Mouse (Mus musculus): ENCODE measurements at regions not wholly inside any gene's neighbourhood (a gene's known extent, or its start where the extent isn't known, plus 50 kb on each side); places are given as distances from the start of the nearest gene placed in this dataset.

GRCm38 (mm10) chr3:143986200-143986506 lies 218.9 kb downstream of the Lmo4 start:
- WGBS = 66% methylated on average over 5 of the region's 5 CpGs
- H3K4me1 ChIP-seq (ENCODE audit: control insufficient read depth, insufficient read depth, low read length) = no peaks in the 10 kb centered on the region
- H3K9me3 ChIP-seq (ENCODE audit: control insufficient read depth, low read length) = no peaks in the 10 kb centered on the region
- ATAC-seq (ENCODE audit: low FRiP score, low TSS enrichment) (no peak), DNase-seq (no peak)
- H3K4me2 ChIP-seq (ENCODE audit: low read length) = no peak overlapping the region
- H3K36me3 ChIP-seq (ENCODE audit: control insufficient read depth, insufficient read depth, low read length) = no peaks in the 10 kb centered on the region
- H3K27me3 ChIP-seq (ENCODE audit: control insufficient read depth, insufficient read depth, low read length) = no peaks in the 10 kb centered on the region
- H3K4me3 ChIP-seq (replicated peaks; ENCODE audit: low read depth, low read length) = no peak overlapping the region
- no peak overlapping the region for H3K27ac ChIP-seq (replicated peaks; ENCODE audit: low read depth, low read length)
- no peak overlapping the region for H3K9ac ChIP-seq (replicated peaks; ENCODE audit: low read length)

- Histone ChIP-seq H3K4me1 (ENCODE audit: control insufficient read depth, insufficient read depth, low read length) (no peaks in the 10 kb centered on the region), H3K4me2 (ENCODE audit: low read length) (no peak overlapping the region), H3K36me3 (ENCODE audit: control insufficient read depth, insufficient read depth, low read length) (no peaks in the 10 kb centered on the region), H3K9me3 (ENCODE audit: control insufficient read depth, low read length) (no peaks in the 10 kb centered on the region), H3K27me3 (ENCODE audit: control insufficient read depth, insufficient read depth, low read length) (no peaks in the 10 kb centered on the region), H3K9ac (replicated peaks; ENCODE audit: low read length) (no peak overlapping the region), H3K27ac (replicated peaks; ENCODE audit: low read depth, low read length) (no peak overlapping the region), H3K4me3 (replicated peaks; ENCODE audit: low read depth, low read length) (no peak overlapping the region)
- ATAC-seq (ENCODE audit: low FRiP score, low TSS enrichment) = no peak
- no peak for DNase-seq
- WGBS = 77% methylated on average over 6 of the region's 6 CpGs
Measured at GRCm38 (mm10) chr3:143985349-143986199, 219.4 kb downstream of the Lmo4 start.

- ATAC-seq (ENCODE audit: low FRiP score, low TSS enrichment) = no peak
- 91% methylated on average over 2 of the region's 2 CpGs for WGBS
- H3K27ac ChIP-seq (replicated peaks; ENCODE audit: low read depth, low read length) = no peak overlapping the region
Measured at GRCm38 (mm10) chr3:143978703-143979102, 226.3 kb downstream of the Lmo4 start.

GRCm38 (mm10) chr3:143977886-143978447 lies 227.1 kb downstream of the Lmo4 start:
- H3K27ac ChIP-seq (replicated peaks; ENCODE audit: low read depth, low read length) = no peak overlapping the region
- no peaks in the 10 kb centered on the region for H3K36me3 ChIP-seq (ENCODE audit: control insufficient read depth, insufficient read depth, low read length)
- WGBS = 89% methylated on average over 7 of the region's 7 CpGs
- no peaks in the 10 kb centered on the region for H3K4me1 ChIP-seq (ENCODE audit: control insufficient read depth, insufficient read depth, low read length)
- H3K4me3 ChIP-seq (replicated peaks; ENCODE audit: low read depth, low read length) = no peak overlapping the region
- H3K27me3 ChIP-seq (ENCODE audit: control insufficient read depth, insufficient read depth, low read length) = no peaks in the 10 kb centered on the region
- DNase-seq (no peak), ATAC-seq (ENCODE audit: low FRiP score, low TSS enrichment) (no peak)
- no peaks in the 10 kb centered on the region for H3K9me3 ChIP-seq (ENCODE audit: control insufficient read depth, low read length)
- H3K4me2 ChIP-seq (ENCODE audit: low read length) = no peak overlapping the region
- H3K9ac ChIP-seq (replicated peaks; ENCODE audit: low read length) = no peak overlapping the region

More at GRCm38 (mm10) chr3:143978703-143979102, 226.3 kb downstream of the Lmo4 start:
- no peak for DNase-seq
- Histone ChIP-seq H3K4me1 (ENCODE audit: control insufficient read depth, insufficient read depth, low read length) (no peaks in the 10 kb centered on the region), H3K4me2 (ENCODE audit: low read length) (no peak overlapping the region), H3K4me3 (replicated peaks; ENCODE audit: low read depth, low read length) (no peak overlapping the region), H3K9me3 (ENCODE audit: control insufficient read depth, low read length) (no peaks in the 10 kb centered on the region), H3K36me3 (ENCODE audit: control insufficient read depth, insufficient read depth, low read length) (no peaks in the 10 kb centered on the region), H3K27me3 (ENCODE audit: control insufficient read depth, insufficient read depth, low read length) (no peaks in the 10 kb centered on the region), H3K9ac (replicated peaks; ENCODE audit: low read length) (no peak overlapping the region)

GRCm38 (mm10) chr3:143973582-143973981 lies 231.4 kb downstream of the Lmo4 start:
- H3K4me1 ChIP-seq (ENCODE audit: control insufficient read depth, insufficient read depth, low read length) = no peaks in the 10 kb centered on the region
- H3K36me3 ChIP-seq (ENCODE audit: control insufficient read depth, insufficient read depth, low read length) = no peaks in the 10 kb centered on the region
- no peak overlapping the region for H3K4me3 ChIP-seq (replicated peaks; ENCODE audit: low read depth, low read length)
- WGBS = 81% methylated on average over 9 of the region's 9 CpGs
- no peak overlapping the region for H3K4me2 ChIP-seq (ENCODE audit: low read length)
- no peak overlapping the region for H3K9ac ChIP-seq (replicated peaks; ENCODE audit: low read length)
- no peaks in the 10 kb centered on the region for H3K9me3 ChIP-seq (ENCODE audit: control insufficient read depth, low read length)
- no peak for ATAC-seq (ENCODE audit: low FRiP score, low TSS enrichment)
- H3K27ac ChIP-seq (replicated peaks; ENCODE audit: low read depth, low read length) = no peak overlapping the region
- no peaks in the 10 kb centered on the region for H3K27me3 ChIP-seq (ENCODE audit: control insufficient read depth, insufficient read depth, low read length)
- DNase-seq = no peak

- ATAC-seq (ENCODE audit: low FRiP score, low TSS enrichment) = no peak
- Histone ChIP-seq H3K9ac (replicated peaks; ENCODE audit: low read length) (no peak overlapping the region), H3K4me1 (ENCODE audit: control insufficient read depth, insufficient read depth, low read length) (no peaks in the 10 kb centered on the region), H3K9me3 (ENCODE audit: control insufficient read depth, low read length) (no peaks in the 10 kb centered on the region), H3K27ac (replicated peaks; ENCODE audit: low read depth, low read length) (no peak overlapping the region), H3K4me2 (ENCODE audit: low read length) (no peak overlapping the region), H3K4me3 (replicated peaks; ENCODE audit: low read depth, low read length) (no peak overlapping the region), H3K27me3 (ENCODE audit: control insufficient read depth, insufficient read depth, low read length) (no peaks in the 10 kb centered on the region), H3K36me3 (ENCODE audit: control insufficient read depth, insufficient read depth, low read length) (no peaks in the 10 kb centered on the region)
- DNase-seq = no peak
Measured at GRCm38 (mm10) chr3:143972351-143972750, 232.7 kb downstream of the Lmo4 start.

- 89% methylated on average over 11 of the region's 11 CpGs for WGBS
- Histone ChIP-seq H3K9ac (replicated peaks; ENCODE audit: low read length) (no peak overlapping the region), H3K36me3 (ENCODE audit: control insufficient read depth, insufficient read depth, low read length) (no peaks in the 10 kb centered on the region), H3K27ac (replicated peaks; ENCODE audit: low read depth, low read length) (no peak overlapping the region), H3K27me3 (ENCODE audit: control insufficient read depth, insufficient read depth, low read length) (no peaks in the 10 kb centered on the region), H3K4me3 (replicated peaks; ENCODE audit: low read depth, low read length) (no peak overlapping the region), H3K4me2 (ENCODE audit: low read length) (no peak overlapping the region), H3K9me3 (ENCODE audit: control insufficient read depth, low read length) (no peaks in the 10 kb centered on the region), H3K4me1 (ENCODE audit: control insufficient read depth, insufficient read depth, low read length) (no peaks in the 10 kb centered on the region)
- DNase-seq = no peak
- ATAC-seq (ENCODE audit: low FRiP score, low TSS enrichment) = no peak
Measured at GRCm38 (mm10) chr3:143970771-143971170, 234.2 kb downstream of the Lmo4 start.

GRCm38 (mm10) chr3:143955508-143955907 lies 249.5 kb downstream of the Lmo4 start:
- H3K4me3 ChIP-seq (replicated peaks; ENCODE audit: low read depth, low read length) = no peak overlapping the region
- H3K4me1 ChIP-seq (ENCODE audit: control insufficient read depth, insufficient read depth, low read length) = no peaks in the 10 kb centered on the region
- no peaks in the 10 kb centered on the region for H3K27me3 ChIP-seq (ENCODE audit: control insufficient read depth, insufficient read depth, low read length)
- no peaks in the 10 kb centered on the region for H3K36me3 ChIP-seq (ENCODE audit: control insufficient read depth, insufficient read depth, low read length)
- no peaks in the 10 kb centered on the region for H3K9me3 ChIP-seq (ENCODE audit: control insufficient read depth, low read length)
- DNase-seq (no peak), ATAC-seq (ENCODE audit: low FRiP score, low TSS enrichment) (no peak)
- H3K27ac ChIP-seq (replicated peaks; ENCODE audit: low read depth, low read length) = no peak overlapping the region
- no peak overlapping the region for H3K9ac ChIP-seq (replicated peaks; ENCODE audit: low read length)
- WGBS = 96% methylated on average over 7 of the region's 7 CpGs
- H3K4me2 ChIP-seq (ENCODE audit: low read length) = no peak overlapping the region

GRCm38 (mm10) chr3:143954822-143955221 lies 250.2 kb downstream of the Lmo4 start:
- Histone ChIP-seq H3K36me3 (ENCODE audit: control insufficient read depth, insufficient read depth, low read length) (no peaks in the 10 kb centered on the region), H3K27me3 (ENCODE audit: control insufficient read depth, insufficient read depth, low read length) (no peaks in the 10 kb centered on the region), H3K4me2 (ENCODE audit: low read length) (no peak overlapping the region), H3K9ac (replicated peaks; ENCODE audit: low read length) (no peak overlapping the region), H3K4me1 (ENCODE audit: control insufficient read depth, insufficient read depth, low read length) (no peaks in the 10 kb centered on the region), H3K4me3 (replicated peaks; ENCODE audit: low read depth, low read length) (no peak overlapping the region), H3K27ac (replicated peaks; ENCODE audit: low read depth, low read length) (no peak overlapping the region), H3K9me3 (ENCODE audit: control insufficient read depth, low read length) (no peaks in the 10 kb centered on the region)
- 88% methylated on average over 7 of the region's 7 CpGs for WGBS
- ATAC-seq (ENCODE audit: low FRiP score, low TSS enrichment) = no peak
- DNase-seq = no peak

Measured in midbrain, embryonic 14.5 days (tissue).